Mouse (Mus musculus) neural tube, embryonic 14.5 days (tissue): ENCODE data around the gene Dram1. TPM values are rescaled to one million over a fixed set of nuclear protein-coding genes. Genes with fewer than 3 reads are reported as not detected.

ENCODE experiments used
- ATAC-seq: fragments of 200-750 bp; cut with Nextera tagmentation; 2 replicates; pipeline ENCODE4 v1.8.0; 2017; ENCODE audit warnings: low read depth, mild to moderate bottlenecking, moderate TSS enrichment, moderate library complexity
- H3K27ac ChIP-seq: fragments of 300-500 bp; sonication (generic); 2 replicates; pipeline ENCODE4 v1.5.1; 2014; ENCODE audit warnings: low read depth, mild to moderate bottlenecking, control low read depth, low read length, moderate library complexity, mixed read lengths
- H3K27me3 ChIP-seq: fragments of 300-500 bp; sonication (generic); 2 replicates; pipeline ENCODE4 v1.6.1; 2014; ENCODE audit warnings: low read length; ENCODE audit not compliant: control insufficient read depth, insufficient read depth
- H3K36me3 ChIP-seq: fragments of 300-500 bp; sonication (generic); 2 replicates; pipeline ENCODE4 v1.6.1; 2014; ENCODE audit warnings: low read length, mixed read lengths; ENCODE audit not compliant: control insufficient read depth, insufficient read depth
- H3K4me1 ChIP-seq: fragments of 300-500 bp; sonication (generic); 2 replicates; pipeline ENCODE4 v1.6.1; 2014; ENCODE audit warnings: low read length; ENCODE audit not compliant: control insufficient read depth, insufficient read depth
- H3K4me2 ChIP-seq: fragments of 300-500 bp; sonication (generic); 2 replicates; pipeline ENCODE4 v1.6.1; 2014; ENCODE audit warnings: mild to moderate bottlenecking, low read depth, low read length, control low read depth
- H3K4me3 ChIP-seq: fragments of 300-500 bp; sonication (generic); 2 replicates; pipeline ENCODE4 v1.5.1; 2014; ENCODE audit warnings: low read depth, low read length, control low read depth, mixed read lengths
- H3K9ac ChIP-seq: fragments of 300-500 bp; sonication (generic); replicated peaks from 2 replicates; pipeline ENCODE4 v1.6.1; 2014; ENCODE audit warnings: low read depth, mild to moderate bottlenecking, control low read depth, low read length, mixed read lengths
- H3K9me3 ChIP-seq: fragments of 300-500 bp; sonication (generic); 2 replicates; pipeline ENCODE4 v1.6.1; 2016; ENCODE audit warnings: low read length; ENCODE audit not compliant: control insufficient read depth
- WGBS: fragments of 180-500 bp; shearing (Covaris S2); extraction: QIAGEN DNeasy Blood & Tissue Kit; methylation state at CpG from one replicate; pipeline ENCODE4 v1.1.7; 2014; 5-methylcytosine and 5-hydroxymethylcytosine counted together
- polyA plus RNA-seq: library from polyadenylated mRNA; unstranded; fragments of >200 nt; fragmentation: Nextera tagmentation; extraction: Ambion mirVana; gene quantifications from 2 replicates; pipeline ENCODE4 v1.2.1, GENCODE M21; 2014

The Dram1 gene
- polyA plus RNA-seq: 0.35 and 0.73 TPM in 2 replicates

DNA sequence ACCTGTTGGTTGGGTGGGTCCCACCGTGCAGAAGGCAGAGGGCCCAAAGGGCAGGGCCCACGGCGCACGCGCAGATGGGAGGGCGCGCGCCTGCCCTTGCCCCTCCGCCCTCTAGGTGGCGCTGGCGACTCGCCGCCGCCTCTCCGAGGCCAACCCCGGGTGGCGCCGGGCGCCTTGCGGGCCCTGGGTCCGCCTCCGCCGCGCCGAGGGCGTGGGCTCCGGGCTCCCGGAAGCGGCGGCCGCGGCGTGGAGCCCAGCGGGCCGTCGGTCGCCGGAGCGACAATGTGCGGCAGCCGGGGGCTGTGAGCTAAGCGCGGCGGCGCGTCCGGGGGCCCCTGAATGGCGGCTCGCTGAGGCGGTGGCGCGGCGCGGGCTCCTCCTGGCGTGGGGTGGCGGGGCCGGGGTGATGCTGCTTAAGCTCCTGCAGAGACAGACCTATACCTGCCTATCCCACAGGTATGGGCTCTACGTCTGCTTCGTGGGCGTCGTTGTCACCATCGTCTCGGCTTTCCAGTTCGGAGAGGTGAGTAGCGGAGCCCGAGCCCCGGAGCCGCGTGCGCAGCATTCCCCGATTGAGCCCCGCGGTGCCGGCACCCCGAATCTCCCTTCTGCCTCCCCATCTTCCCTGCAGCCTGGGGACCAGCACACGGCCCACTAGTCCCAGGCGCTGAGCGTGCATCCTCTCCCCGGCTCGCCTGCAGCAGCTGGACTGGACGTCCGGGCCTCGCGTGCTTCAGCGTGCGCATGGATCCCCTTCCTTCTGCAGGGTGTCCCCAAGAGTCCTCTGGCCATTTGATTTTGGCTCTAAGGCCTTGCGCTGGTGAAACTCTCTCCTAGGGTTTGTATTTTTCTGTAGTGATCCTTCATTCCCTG lies at the start of gene Dram1, which contains the start of gene Gnptab:
Gene Dram1 (minus strand): TSS at position 68 of the 873 bp plus-strand sequence.
Gene Gnptab (plus strand): TSS at position 120 of the 873 bp plus-strand sequence.
- WGBS: under 1% methylated on average over 86 of the region's 87 CpGs
- H3K4me2 ChIP-seq: peak within 1 kb of the TSS; percentile 79
- ATAC-seq: peak; percentile 91
- H3K27ac ChIP-seq: peak within 1 kb of the TSS; percentile 79
- peak within 1 kb of the TSS; percentile 75 for H3K9ac ChIP-seq
- H3K27me3 ChIP-seq: no peaks in the 10 kb centered on the region
- H3K9me3 ChIP-seq: no peaks in the 10 kb centered on the region
- H3K4me1 ChIP-seq: peaks cover 17% of the 10 kb centered on the region; the same call in 1 of the 2 replicates
- H3K36me3 ChIP-seq: no peaks in the 10 kb centered on the region
- peak within 1 kb of the TSS; percentile 69 for H3K4me3 ChIP-seq

DNA sequence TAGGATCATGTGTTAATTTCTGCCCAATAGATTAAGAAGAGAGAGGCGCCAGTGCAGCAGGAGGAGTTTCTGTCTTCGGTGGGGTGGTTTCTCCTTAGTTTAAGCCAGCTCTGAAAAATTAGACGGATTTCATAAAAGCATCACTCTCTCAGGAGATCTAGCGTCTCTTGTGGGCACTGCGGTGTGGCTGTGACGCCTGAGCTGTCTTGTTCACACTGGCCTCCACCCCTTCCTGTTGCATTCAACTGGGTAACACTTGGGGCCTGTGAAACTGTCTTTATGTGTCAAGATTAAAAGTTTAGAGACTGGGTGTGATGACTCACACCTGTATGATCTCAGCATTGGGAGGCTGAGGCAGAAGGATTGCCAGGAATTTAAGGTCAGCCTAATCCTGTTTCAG lies 49.1 kb upstream of the Dram1 start:
- ATAC-seq: no peak
- WGBS: 96% methylated on average over 6 of the region's 6 CpGs

GRCm38 (mm10) chr10:88426896-88427295 lies 48.0 kb upstream of the Dram1 start:
- no peaks in the 10 kb centered on the region for H3K27me3 ChIP-seq
- peaks cover 8% of the 10 kb centered on the region for H3K36me3 ChIP-seq
- no peaks in the 10 kb centered on the region for H3K4me1 ChIP-seq
- no peak overlapping the region for H3K9ac ChIP-seq
- H3K4me3 ChIP-seq: no peak overlapping the region
- 56% methylated on average over 5 of the region's 5 CpGs for WGBS
- H3K27ac ChIP-seq: no peak overlapping the region
- no peak overlapping the region for H3K4me2 ChIP-seq
- no peaks in the 10 kb centered on the region for H3K9me3 ChIP-seq
- peak; percentile 42; the same call in 1 of the 2 replicates for ATAC-seq

More for the DNA sequence above, 49.1 kb upstream of the Dram1 start:
- Histone ChIP-seq H3K9me3 (no peaks in the 10 kb centered on the region), H3K27ac (no peak overlapping the region), H3K9ac (no peak overlapping the region), H3K4me2 (no peak overlapping the region), H3K27me3 (no peaks in the 10 kb centered on the region), H3K36me3 (peaks cover 14% of the 10 kb centered on the region), H3K4me1 (no peaks in the 10 kb centered on the region), H3K4me3 (no peak overlapping the region)

GRCm38 (mm10) chr10:88426158-88426816 lies 47.4 kb upstream of the Dram1 start:
- no peak overlapping the region for H3K4me2 ChIP-seq
- no peaks in the 10 kb centered on the region for H3K27me3 ChIP-seq
- ATAC-seq: peak; percentile 91; the same call in 1 of the 2 replicates
- no peak overlapping the region for H3K9ac ChIP-seq
- H3K4me1 ChIP-seq: no peaks in the 10 kb centered on the region
- no peak overlapping the region for H3K4me3 ChIP-seq
- H3K36me3 ChIP-seq: peaks cover 8% of the 10 kb centered on the region
- no peak overlapping the region for H3K27ac ChIP-seq
- H3K9me3 ChIP-seq: no peaks in the 10 kb centered on the region
- WGBS: 96% methylated on average over 2 of the region's 2 CpGs

- Histone ChIP-seq H3K27me3 (no peaks in the 10 kb centered on the region), H3K4me2 (no peak overlapping the region), H3K36me3 (0 out of 2 replicates have a peak, but pooled peaks cover 6% of the 10 kb centered on the region), H3K9me3 (no peaks in the 10 kb centered on the region), H3K9ac (no peak overlapping the region), H3K4me3 (no peak overlapping the region), H3K4me1 (no peaks in the 10 kb centered on the region), H3K27ac (no peak overlapping the region)
- WGBS: 94% methylated on average over 19 of the region's 19 CpGs
- ATAC-seq: no peak
These were observed 42.0 kb upstream of the Dram1 start for GRCm38 (mm10) chr10:88420655-88421435.

DNA sequence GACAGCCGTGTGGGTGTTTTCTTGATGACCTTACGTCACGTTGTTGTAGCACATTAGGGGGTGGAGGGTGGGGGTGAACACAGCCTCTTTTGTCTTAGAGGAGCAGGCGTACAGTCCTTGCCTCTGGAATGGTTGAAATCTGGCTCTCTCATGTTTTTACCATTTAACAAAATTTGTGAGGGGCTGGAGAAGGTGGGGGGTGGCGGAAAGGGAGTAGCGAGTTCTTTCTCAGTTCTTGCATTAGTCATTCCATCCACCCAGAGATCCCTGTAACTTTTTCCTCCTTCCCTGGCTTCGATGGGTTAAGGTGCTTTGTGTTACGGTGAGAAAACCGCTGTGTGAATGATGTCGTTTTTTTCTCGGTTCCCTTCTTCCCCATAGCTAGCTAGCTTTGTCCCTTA lies 41.3 kb upstream of the Dram1 start:
- no peak for ATAC-seq
- 64% methylated on average over 11 of the region's 11 CpGs for WGBS
- H3K4me3 ChIP-seq: no peak overlapping the region
- H3K27me3 ChIP-seq: no peaks in the 10 kb centered on the region
- H3K4me2 ChIP-seq: no peak overlapping the region
- H3K36me3 ChIP-seq: 0 out of 2 replicates have a peak, but pooled peaks cover 8% of the 10 kb centered on the region
- H3K27ac ChIP-seq: no peak overlapping the region
- no peaks in the 10 kb centered on the region for H3K4me1 ChIP-seq
- no peaks in the 10 kb centered on the region for H3K9me3 ChIP-seq
- H3K9ac ChIP-seq: no peak overlapping the region

- H3K9me3 ChIP-seq: no peaks in the 10 kb centered on the region
- no peak overlapping the region for H3K9ac ChIP-seq
- no peak for ATAC-seq
- no peak overlapping the region for H3K4me2 ChIP-seq
- H3K4me3 ChIP-seq: no peak overlapping the region
- 86% methylated on average over 5 of the region's 5 CpGs for WGBS
- H3K27ac ChIP-seq: no peak overlapping the region
- no peaks in the 10 kb centered on the region for H3K4me1 ChIP-seq
- no peaks in the 10 kb centered on the region for H3K27me3 ChIP-seq
- 0 out of 2 replicates have a peak, but pooled peaks cover 8% of the 10 kb centered on the region for H3K36me3 ChIP-seq
These were observed 38.8 kb upstream of the Dram1 start for GRCm38 (mm10) chr10:88417686-88418085.

DNA sequence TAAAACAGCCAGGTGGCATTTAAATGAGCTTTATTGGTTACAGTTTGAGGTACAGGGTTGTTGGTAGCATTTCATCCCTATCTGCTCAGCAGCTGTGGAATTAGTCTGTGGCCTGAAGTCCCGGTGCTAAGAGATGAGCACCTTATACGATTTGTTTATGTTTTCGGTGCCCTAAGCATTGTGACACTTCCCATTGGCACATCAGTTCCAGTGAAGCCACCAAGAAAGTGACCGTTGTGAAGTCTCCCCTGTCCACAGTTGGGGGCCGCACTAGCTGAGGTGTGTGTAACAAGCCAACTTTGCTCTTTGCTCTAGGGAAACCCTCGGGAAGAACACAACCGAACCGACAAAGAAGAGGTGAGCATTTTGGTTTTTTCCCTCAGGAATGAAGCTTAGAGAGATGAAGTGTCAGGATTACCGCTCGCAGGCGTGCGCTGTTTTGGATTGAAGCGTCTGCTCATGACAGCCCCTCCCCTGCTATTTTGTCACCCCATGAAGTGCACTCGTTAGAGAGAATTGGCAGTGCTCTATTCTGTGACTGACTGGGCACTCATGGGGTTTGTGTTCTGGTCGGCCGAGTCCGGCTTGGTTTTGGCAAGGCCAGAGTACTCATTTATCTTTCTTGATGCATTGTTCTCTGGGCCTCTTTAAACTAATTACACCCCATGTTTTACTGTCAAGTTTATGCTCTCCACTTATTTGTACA lies 33.6 kb upstream of the Dram1 start:
- no peaks in the 10 kb centered on the region for H3K27me3 ChIP-seq
- no peak overlapping the region for H3K27ac ChIP-seq
- 0 out of 2 replicates have a peak, but pooled peaks cover 3% of the 10 kb centered on the region for H3K36me3 ChIP-seq
- H3K4me2 ChIP-seq: no peak overlapping the region
- WGBS: 51% methylated on average over 17 of the region's 17 CpGs
- no peak overlapping the region for H3K4me3 ChIP-seq
- no peak for ATAC-seq
- H3K9ac ChIP-seq: no peak overlapping the region
- H3K9me3 ChIP-seq: no peaks in the 10 kb centered on the region
- no peaks in the 10 kb centered on the region for H3K4me1 ChIP-seq
